Mouse (Mus musculus) gastrocnemius, postnatal 4 days (tissue): ENCODE data around the gene Dst. TPM values are rescaled to one million over a fixed set of nuclear protein-coding genes. Genes with fewer than 3 reads are reported as not detected.

Experiments
- DNase-seq, 2 experiments: peaks; one replicate each; pipeline ENCODE4 v3.0.0; 2021 to 2022; ENCODE audit warnings: low spot score in 2 of 2, mixed read lengths in 2 of 2
- total RNA-seq, 2 experiments: library from RNA; stranded (reverse); gene quantifications; 2 replicates each; pipeline ENCODE4 v1.2.3; 2021

Gene Dst
- total RNA-seq, 2 experiments from 2014 or later: 181 to 191 TPM

DNA sequence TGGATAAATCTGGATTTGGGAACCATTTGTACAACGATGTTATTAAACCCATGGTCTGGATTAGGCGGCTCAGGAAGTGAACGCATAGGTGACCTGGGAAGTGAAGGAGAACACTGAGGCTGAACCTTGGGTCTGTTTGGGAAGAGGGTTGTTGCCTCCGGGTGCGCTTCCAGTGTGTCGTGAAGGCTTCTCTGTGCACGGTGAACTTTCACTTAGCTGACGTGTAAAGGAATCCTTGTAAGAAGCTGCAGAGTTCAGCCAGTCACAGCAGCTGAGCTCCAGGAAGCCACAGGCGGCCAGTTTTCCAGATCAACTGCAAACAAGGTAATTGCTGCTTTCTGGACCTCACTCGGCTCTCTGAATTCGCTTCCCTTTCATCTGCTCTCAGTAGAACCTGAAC is 66.4 kb downstream of the Dst start:
- DNase-seq: no peak

DNA sequence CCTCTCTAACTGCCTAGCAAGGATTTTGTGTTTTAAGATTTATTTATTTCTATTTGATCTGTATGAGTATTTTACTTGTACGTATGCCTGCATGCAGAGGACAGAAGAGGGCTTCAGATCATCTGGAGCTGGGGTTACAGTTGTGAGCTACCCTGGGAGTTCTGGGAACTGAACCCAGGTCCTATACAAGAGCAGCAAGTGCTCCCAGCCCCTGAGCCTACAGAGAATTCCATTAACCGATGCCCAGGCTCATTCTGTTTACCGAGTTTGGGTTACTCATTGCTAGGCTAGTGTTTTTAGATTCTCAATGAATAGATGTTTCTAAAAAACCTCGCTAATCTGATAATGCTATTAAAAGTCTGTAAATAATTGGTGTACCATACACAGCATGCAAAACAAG is 67.3 kb downstream of the Dst start:
- no peak for DNase-seq

DNA sequence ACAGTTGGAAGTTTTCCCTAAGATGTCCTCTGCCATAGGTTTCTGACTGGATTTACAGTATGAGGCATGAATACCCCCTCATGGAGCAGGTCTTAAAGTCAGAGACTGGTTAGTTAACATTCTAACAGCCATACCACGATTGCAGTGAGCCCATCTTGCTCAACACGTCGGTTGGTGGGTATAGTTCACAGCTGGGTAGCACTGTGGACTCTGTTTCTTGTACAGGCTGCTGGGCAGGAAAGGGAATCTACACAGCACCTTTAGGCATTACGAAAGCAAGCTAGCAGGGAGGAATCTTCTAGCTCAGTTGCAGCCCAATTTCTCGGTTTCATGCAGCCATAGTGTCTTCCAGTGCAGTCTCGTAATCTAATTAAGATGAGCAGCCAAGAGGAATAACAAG is 69.8 kb downstream of the Dst start:
- DNase-seq: no peak

DNA sequence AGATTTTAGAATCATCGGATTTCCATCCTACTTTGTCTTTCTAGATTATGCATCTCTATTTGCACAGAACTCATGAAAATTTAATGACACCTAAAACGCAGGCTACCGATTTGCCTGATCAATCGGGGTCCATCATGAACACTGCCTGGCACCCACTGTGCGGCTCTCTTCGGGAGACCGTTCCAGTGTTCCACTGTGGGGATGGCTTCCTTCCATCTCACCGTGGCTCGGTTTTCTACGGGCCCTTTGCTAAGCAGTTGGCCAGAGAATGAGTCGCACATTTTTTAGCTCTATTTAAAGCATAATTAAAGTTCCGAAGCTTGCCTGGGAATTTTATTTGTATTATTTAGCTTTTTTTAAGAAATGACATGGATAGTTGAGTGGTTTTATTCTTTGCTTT is 72.4 kb downstream of the Dst start:
- DNase-seq: no peak

DNA sequence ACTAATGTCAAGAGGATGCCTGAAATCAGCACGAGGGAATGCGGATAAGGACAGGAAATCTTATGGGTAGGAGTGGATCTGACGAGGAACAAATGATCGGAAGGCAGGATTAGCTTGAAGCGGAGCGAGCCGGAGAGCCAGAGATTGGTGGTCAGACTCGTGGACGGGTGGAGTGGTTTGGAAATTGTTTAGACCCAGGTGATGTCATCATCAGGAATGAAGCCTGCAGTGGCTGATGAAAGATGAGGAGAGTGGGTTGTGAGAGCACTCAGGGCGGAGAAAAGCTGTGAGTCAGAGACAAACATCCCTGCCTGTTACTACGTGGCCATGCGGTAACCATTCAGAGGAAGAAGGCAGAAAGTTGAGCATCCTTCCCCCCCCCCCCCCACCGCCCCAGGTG is 81.6 kb downstream of the Dst start:
- no peak for DNase-seq

DNA sequence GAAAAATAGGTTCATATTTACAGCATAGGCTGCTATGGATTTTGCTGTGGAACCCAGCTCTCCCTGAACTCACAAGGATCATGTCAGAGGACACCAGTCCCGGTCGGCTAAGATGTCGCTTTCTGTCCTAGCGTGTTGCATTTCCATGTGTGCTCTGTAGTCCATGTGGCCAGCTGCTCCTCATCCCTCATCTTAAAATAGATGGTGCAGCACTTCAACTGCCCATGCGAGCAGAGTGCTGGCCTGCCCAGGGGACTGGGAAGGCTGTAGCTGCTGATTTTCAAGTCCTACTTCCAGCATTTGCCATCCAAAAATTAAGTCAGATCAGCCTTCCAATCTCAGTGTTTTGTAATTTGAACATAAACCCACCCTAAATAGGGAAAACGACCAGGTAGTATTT is 83.0 kb downstream of the Dst start:
- no peak for DNase-seq

DNA sequence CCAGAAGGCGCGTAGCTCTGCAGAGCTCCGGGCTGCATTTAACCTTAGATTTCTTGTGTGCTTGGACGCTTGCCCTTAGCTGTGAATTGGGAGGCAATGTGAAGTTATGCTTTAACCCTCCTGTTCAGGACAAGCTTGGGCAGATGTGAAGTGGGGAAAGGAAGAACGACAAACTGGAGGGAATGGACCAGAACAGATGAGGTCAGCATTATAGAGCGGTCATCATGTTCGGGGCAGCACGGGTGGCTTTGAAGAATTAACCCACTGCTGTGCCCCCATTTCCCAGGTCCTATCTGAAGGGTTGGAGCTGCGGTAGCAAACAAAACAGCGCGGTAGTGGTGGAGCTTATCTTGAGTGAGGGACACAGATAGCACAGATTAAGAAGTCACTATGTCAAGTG is 84.8 kb downstream of the Dst start:
- no peak for DNase-seq

DNA sequence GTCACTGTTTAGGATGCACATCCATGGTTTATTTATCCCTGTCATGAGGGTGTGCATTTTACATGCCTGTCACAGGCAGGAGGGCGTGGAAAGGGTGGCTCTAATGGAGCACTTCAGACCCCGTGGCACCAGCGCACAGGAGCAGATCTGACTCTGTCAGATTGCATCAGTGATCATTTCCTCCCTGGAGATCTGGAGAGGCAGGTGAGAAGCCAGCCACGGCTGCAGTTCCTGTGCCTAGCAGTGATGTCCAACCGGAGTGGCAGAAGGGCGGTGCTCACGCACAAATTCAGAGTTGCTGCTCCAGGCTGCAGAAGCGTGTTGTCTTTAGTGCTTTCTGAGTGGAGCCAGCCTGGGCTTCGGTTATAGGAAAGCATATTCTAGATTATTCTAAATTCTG is 86.2 kb downstream of the Dst start:
- no peak for DNase-seq

DNA sequence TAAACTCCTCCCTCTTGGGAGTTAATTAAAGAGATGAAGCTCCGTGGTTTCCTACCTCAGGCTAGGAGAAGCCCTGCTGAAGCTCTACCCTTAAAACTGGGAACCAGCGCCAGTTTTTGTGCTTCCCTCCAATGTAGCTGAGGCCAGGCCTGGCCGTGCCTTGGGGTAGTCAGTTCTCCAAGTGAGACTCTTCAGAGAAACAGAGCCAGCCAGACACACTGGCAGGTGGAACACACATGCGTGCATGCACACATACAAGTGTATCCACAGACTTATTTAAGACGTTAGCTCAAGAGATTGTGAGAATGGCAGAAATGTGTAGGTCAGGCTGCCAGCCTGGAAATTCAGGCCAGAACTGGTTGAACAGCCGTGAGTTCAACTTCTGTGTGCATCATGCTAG is 87.4 kb downstream of the Dst start:
- DNase-seq: no peak

DNA sequence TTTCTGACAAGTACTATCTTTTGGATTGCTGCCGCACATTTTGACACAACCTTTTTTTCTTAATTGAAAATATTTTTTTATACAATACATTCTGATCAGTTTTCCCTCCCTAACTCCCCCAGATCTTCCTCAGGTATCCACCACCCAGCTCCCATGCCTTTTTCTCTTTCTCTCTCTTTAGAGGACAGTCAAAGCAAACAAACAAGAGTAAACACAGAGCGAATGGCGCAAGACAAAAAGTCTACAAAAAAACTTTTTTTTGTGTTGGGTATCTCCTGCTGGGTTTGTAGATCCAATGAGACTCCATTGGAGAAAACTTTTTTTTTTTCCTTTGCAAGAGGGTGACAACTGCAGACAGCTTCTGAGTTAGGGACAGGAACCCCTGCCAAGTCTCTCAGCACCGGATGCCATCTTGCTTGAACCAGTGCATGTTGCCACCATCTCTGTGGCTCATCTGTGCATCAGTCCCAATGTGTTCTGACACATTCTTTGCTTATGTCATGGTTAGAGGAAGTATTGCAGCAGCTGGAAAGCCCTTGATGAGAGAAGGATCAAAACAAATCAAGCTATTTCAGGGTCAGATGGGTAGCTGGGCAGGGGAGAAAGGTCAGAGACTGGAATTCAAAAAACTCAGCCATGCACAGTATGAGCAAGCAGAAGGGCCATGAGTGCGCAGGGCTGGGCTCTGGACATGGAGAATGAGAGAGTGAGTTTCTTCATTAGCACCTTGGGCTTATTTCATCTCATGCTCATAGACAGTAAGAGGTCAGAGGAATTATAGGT is 88.3 kb downstream of the Dst start:
- DNase-seq: no peak

DNA sequence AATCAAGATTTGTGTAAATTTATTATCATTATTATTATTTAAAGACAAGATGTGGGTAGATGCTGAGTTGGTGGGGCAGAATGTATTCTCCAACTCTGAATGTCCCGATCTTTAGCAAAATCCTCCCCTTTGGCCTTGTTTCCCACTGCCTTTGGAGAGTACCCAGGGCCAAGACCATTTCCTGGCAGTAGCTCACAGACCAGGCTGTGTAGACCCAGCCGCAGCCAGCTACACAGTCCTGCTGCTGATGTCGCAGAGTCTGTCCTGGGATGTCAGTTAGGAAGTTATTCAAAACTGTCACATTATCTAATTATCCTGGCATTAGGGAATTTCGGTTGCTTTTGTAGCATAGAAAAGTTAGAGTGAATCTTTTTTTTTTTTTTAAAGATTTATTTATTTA is 94.3 kb downstream of the Dst start:
- no peak for DNase-seq

DNA sequence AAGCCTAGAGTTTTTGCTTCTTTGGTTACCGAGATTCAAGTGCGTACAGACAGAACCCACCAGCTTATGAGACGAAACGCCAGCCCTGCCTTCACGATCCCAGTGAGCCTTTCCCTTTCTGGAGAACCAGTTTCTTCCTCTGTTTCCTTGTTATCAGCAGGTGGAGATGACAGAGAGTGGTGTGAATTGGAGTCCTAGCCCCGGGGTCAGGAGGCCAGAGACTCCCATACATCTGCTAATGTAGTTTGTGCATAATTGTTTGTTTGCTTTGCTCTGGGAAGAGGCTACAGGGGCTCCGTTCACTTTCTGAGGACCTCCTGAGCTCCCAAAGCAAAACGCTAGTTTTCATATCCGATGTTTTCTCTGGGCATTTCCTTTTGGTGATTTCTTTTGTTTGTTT is 94.9 kb downstream of the Dst start:
- no peak for DNase-seq

DNA sequence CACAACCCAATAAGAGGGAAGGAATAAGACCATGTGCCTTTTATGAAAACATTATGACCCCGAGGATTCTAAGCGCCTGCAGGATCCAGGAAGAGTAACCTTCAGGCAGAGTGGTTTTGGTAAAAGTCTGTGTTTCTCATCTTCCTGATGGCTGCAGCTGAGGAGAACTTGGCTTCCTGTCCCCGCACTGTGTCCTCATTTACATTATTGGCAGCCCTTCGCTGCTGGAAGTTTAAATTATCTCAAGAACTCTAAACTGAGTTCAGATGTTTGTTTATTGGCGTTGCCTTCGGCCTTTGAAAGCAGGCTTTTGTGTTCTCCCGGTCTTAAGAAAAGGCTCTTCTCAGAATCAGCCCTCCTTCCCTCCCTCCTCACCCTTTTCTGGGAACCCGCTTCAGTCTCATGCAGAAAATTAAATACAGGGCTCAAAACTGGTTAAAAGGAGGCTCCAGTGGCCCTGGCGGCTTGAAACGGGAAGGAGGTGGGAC is 97.3 kb downstream of the Dst start:
- no peak for DNase-seq

DNA sequence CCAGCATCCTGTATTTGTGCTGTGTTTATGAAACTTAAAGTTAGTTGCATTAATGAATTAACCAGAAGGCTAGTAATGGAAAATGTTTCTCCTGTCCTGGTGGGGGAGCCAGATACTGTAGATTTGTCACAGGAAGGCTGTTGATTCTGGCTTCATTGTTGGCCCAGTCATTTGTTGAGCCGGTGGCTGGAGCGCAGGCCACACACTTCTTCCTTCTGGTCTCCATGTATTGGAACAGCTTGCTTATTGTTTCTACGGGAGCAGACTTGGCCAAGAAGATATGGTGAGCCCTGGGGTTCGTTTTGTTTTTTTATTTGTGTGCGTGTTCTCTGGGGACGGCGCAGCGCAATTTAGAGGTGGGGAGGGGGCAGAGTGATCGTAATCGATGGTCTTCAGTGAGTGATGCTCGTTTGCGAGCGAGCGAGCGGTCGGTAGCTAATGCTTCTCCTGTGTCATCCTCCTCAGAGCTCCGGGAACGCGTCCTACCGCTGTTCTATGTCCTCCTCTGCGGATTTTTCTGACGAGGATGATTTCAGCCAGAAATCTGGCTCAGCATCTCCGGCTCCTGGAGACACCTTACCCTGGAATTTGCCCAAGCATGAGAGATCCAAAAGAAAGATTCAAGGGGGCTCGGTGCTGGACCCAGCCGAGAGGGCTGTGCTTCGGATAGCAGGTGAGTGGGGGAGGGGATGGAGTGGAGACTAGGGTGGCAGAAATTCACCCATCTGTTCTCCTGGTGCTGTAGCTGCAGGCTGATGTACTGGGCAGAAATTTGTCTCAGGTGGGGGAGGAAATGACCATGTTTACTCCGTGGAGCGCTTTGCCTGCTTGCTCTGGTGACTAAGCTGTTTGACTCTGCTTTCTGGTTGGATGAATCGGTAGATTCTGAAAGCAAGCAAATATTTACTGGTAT is 98.0 kb downstream of the Dst start:
- peak in 1 of 2 experiments; percentile 57 for DNase-seq

DNA sequence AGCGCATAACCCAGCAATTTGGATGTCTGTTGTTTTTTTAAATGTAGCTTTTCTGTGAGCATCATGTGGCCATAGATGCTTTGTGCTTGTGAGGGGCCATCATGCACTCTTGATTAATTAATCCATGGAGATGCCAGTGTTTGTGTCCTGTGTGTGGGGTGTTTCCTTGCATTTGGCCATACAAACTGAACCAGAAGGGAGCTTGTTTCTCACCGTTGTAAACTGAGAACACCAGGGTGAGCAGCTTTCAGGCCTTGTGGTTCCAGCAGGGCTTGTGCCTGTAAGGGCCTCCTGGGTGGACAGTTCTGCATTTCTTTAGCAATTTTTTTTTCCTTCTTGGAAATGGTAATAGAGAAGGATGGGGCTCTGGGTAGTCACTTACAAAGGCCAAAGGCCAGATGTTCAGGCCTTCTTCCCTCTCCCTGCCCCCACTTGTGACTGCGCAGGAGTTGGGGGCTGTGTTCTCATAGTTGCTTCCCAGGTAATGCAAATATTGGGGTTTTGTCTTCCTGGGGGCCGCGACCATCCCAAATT is 98.9 kb downstream of the Dst start:
- DNase-seq: no peak

DNA sequence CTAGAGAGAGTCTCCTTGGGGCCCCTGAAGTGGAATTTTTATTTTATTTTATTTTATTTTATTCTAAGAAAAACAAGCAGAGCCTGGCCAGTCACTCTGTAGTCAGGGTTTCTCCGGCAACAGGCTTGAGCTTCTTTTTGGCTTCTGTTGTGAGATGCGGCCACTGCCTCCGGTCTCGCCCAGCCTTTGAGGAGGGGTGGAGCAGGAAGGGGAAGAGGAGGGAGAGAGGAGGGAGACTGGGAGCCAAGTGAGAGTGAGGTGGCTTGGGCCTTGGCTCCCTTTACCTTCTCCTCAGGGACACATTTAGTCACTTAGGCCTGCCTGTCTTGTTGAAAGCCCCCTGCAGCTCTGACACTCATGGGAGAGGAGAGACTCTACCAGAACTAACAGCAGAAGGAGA is 99.4 kb downstream of the Dst start:
- no peak for DNase-seq

DNA sequence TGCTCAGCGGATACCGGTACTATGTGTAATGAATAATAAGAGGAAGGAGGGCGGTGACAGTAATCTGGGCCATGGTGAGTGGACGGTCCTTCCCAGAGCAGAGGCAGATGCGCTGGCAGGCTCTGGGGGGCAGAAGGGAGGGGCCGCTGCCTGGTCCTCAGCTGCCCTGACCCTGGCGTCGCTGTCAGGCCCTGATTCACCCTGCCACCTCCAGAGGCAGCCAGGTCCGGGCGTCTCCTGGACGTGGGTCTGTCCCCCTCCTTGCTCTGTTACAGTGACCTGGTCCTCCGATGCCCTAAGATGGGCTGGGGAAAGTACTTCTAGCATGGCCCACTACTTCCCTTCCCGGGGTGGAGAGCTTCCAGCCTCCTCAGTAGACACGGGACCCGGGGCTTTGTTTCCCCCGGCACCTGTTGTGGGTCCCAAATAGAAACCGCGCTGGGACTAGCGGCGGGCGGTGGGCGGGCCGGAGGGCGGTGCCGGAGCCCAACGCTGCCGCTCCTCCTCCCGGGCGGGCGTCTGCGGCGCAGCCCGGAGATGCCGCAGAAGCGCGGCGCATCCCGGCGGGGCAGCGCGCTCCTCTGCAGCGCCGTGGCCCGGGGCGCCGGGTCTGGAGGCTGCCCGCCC is 103.1 kb downstream of the Dst start:
- DNase-seq: peak; percentile 71 to 76

DNA sequence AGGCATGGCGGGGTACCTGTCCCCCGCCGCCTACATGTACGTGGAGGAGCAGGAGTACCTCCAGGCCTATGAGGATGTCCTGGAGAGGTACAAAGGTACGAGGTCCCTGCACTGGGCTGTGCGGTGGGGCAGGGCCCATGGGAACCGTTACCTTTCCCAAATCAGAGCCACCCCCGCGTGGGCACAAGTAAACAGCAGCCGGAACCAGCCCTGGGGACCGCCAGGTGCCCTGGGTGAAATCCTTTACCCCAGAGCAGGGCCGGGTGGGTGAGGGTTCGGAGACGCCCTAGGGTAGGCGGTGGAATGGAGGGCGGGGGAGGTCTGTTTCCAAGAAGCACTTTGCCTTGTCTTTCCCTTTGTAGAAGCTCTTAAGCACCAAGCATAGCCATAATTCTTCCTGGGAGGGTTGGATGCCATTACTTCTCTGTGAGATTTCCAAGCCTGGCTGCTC is 103.8 kb downstream of the Dst start:
- peak in 1 of 2 experiments; percentile 31 for DNase-seq

DNA sequence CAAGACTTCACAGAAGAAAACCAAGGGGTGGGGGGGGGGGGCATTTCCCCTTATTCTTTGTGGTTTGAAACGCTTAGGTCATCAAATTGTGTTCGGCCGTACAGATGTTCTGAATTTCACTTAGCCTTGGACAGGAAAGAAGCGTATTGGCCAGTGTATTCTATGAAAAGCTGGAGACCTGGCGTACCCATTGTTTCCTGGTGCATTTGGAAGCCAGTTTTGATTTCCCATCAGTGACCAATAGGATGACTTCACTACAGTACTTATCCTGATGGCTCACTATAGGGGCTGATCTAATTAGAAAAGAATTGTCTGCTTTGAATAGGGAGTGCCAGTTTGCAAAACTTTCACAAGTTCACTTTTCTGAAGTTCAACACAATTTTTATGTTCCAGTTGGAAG is 105.5 kb downstream of the Dst start:
- DNase-seq: no peak

DNA sequence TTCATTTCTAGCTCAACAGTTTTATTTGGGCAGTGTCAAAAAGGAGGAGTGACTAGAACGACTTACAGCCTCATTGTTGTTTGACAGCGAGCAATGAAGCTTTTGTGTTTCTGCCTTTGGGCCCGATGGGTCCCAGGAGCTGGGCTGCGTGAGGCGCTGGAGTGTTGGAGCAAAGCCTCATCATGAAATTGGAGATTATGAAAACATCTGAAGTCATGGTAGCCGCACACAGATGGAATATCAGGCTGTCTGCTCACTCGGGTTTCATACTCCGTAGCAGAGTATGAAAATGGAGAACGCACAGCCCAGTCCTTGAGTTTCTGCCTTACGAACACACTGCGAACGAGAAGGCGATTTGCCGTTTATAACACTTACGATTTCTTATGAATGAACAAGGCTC is 108.8 kb downstream of the Dst start:
- DNase-seq: no peak

DNA sequence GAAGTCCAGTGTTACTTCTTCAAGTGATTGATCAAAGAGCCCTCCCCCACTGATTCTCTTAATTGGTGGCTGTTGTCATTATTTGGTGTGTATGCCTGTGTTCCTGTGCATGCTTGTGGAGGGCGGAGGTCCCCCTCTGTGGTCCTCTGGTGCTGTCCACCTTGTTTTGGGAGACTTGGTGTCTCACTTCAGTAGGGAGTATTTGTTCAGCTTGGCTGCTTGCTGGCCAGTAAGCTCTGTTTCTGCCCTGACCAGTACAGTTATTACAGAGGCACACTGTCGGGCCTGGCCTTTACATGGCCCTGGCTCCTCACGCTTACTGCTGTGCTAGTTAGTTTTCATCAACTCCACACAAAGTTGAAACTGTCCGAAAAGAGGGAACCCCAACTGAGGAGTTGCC is 109.3 kb downstream of the Dst start:
- no peak for DNase-seq

DNA sequence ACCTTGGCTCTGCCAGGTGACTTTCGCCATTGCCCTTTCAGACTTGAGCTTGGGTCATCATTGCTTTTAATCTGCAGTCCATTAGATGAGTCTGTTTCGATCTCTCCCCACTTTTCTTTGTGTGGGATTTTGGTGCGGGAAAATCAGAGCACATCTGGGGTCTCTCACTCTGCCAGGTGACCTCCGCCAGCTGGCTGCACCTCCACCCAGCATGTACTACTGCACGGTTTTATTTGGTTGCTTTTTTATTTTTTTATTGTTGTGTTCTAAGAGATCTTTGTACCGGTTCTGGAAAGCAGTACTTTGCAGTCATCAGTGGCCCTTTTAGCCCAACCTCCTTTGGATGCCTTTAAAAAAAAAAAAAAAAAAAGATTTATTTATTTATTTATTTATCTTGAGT is 112.6 kb downstream of the Dst start:
- no peak for DNase-seq
